In the genomic region with DNA sequence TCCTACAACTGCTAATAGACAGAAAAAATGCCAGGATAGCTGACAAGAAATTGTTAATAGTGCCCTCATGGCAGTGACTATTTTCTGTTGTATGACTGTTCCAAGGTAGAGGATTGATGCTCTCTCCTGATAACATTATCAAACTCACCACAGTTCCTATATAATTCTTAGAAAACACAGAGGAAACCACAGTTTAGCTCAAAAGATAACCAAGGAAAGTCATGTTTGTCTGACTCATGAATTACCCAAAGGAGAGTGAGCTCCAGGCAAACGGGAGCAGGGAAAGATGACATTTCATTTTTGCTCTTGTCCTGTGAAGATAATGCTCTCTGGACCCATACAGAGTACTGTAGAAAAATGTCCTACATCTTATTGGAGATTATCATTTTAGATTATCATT, we compare ENCODE assay signal across 17 mouse cellular contexts.
"Had no signal": no experiment of that assay in that cellular context is flagged by ENCODE, and none has a peak within 500 bp of the region (broad histone marks: within the 10 kb centered on the region; RNA-seq: fewer than 3 reads in every experiment).

No protein-coding gene starts in this region.

- H3K4me1 ChIP-seq: limb, embryonic 13.5 days; midbrain, embryonic 13.5 days; neural tube, embryonic 15.5 days had no signal

- DNase-seq: kidney, adult 11 months; kidney, adult 9 months; kidney, postnatal 4 days; left cerebral cortex, postnatal 4 days; lung, adult 2 months; lung, postnatal 36 days; right cerebral cortex, adult 18-20 months; right cerebral cortex, postnatal 25 days; thymus, postnatal 36 days had no signal

- H3K4me3 ChIP-seq: layer of hippocampus, adult 2 months; limb, embryonic 13.5 days; midbrain, embryonic 13.5 days; myocyte; neural tube, embryonic 15.5 days had no signal

- H3K9me3 ChIP-seq: limb, embryonic 13.5 days; midbrain, embryonic 13.5 days; neural tube, embryonic 15.5 days had no signal

- H3K27ac ChIP-seq: kidney, postnatal 0 days; layer of hippocampus, adult 2 months; limb, embryonic 13.5 days; liver, embryonic 14.5 days; midbrain, embryonic 13.5 days; neural tube, embryonic 15.5 days had no signal

- ATAC-seq: lung, postnatal 0 days; midbrain, embryonic 13.5 days had no signal

- H3K4me2 ChIP-seq: limb, embryonic 13.5 days; midbrain, embryonic 13.5 days; neural tube, embryonic 15.5 days had no signal

- H3K9ac ChIP-seq: limb, embryonic 13.5 days; liver, embryonic 14.5 days; midbrain, embryonic 13.5 days; neural tube, embryonic 15.5 days had no signal

- H3K27me3 ChIP-seq: limb, embryonic 13.5 days; midbrain, embryonic 13.5 days; neural tube, embryonic 15.5 days had no signal

- H3K36me3 ChIP-seq: limb, embryonic 13.5 days; midbrain, embryonic 13.5 days; neural tube, embryonic 15.5 days had no signal
